Mouse (Mus musculus) stomach, postnatal 0 days (tissue): ENCODE measurements around the gene Xylt1.

ENCODE experiments used
- CTCF ChIP-seq: IDR thresholded peaks from 2 replicates; pipeline ENCODE4 v1.5.1; 2016; ENCODE audit warnings: antibody characterized with exemption, low read depth, mild to moderate bottlenecking, moderate library complexity
- EP300 ChIP-seq: optimal IDR thresholded peaks from 2 replicates; pipeline ENCODE3; 2016; ENCODE audit warnings: antibody characterized with exemption

DNA sequence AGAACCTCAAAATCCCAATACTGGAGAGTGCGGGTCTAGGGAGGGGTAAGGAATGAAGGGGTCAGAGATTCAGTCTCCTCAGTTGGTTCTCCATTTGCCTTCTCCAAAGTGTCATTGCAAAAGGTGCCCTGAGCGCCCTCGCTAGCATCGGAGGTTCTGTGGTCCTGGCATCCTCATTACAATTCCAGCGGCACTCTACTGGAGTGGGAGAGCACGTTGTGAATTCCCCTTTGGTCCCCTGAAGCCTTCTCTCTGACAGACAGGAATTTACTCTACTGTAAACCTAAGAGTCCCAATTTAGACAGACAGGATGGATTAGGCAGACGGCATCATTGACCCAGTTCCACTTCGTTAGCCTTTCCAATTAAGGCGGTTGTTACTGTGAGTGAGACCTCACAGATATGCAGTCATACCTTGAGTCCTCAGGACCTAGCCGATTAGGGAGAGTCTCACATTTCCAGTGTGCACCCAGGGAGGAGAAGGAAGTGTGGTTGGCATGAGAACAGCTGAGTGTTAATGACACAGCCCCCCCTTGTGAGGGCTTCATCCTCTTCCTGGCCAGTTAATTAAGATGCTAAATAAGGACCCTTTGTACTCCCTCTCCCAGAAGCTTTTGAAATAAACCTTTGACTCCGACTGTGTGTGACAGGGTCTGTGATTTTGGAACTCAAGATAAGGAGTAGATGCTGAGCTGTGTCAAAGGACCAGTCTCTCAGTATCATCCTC, 91.4 kb downstream of the Xylt1 start:
- no peak for TF ChIP-seq CTCF
- TF ChIP-seq EP300, result no peak
